Mouse (Mus musculus) ovary, adult 2 months (tissue): ENCODE data around the gene Srp72. TPM values are rescaled to one million over a fixed set of nuclear protein-coding genes. Genes with fewer than 3 reads are reported as not detected.

Experiments used
- polyA plus RNA-seq: library from polyadenylated mRNA; depleted of rRNA; stranded (reverse); fragments of >200 nt; gene quantifications from 2 replicates; pipeline ENCODE4 v1.2.3, GENCODE M21; 2012; rRNA removed

The Srp72 gene
- 18.0 and 20.1 TPM in 2 replicates for polyA plus RNA-seq

GRCm38 (mm10) chr5:76974554-76975285, at the start of gene Srp72:
Srp72 (plus strand) TSS chr5:76974683.

GRCm38 (mm10) chr5:76951106-76952027, 23.1 kb upstream of the Srp72 start, which contains the start of the genes Paics and Ppat:
Paics (plus strand) TSS chr5:76951307.
Ppat (minus strand) TSS chr5:76951578.

GRCm38 (mm10) chr5:77004051-77004821, 29.8 kb downstream of the Srp72 start, which contains the start of gene Arl9:
Arl9 (plus strand) TSS chr5:77004055.

GRCm38 (mm10) chr5:77015544-77016482, 41.3 kb downstream of the Srp72 start, which contains the start of gene Thegl:
Thegl (plus strand) TSS chr5:77016023.

Other genes with a start within 250 kb of the Srp72 start
- gene Aasdh, start 69.2 kb upstream of the Srp72 start, polyA plus RNA-seq = 8.3 and 9.8 TPM in 2 replicates
- 60.0 and 65.5 TPM in 2 replicates for gene Paics, start 23.4 kb upstream of the Srp72 start, polyA plus RNA-seq
- gene Ppat, start 23.1 kb upstream of the Srp72 start, polyA plus RNA-seq = 7.5 and 9.2 TPM in 2 replicates
- not detected in 2 replicates for gene Arl9, start 29.4 kb downstream of the Srp72 start, polyA plus RNA-seq
- gene Thegl, start 41.3 kb downstream of the Srp72 start, polyA plus RNA-seq = 0.08 and 0.31 TPM in 2 replicates
- gene Hopx, start 140.4 kb downstream of the Srp72 start, polyA plus RNA-seq = 24.7 and 25.2 TPM in 2 replicates
- 0.31 TPM in 1 of 2 replicates, not detected in the other for gene Spink2, start 236.8 kb downstream of the Srp72 start, polyA plus RNA-seq